Mouse (Mus musculus) stomach, postnatal 0 days (tissue): ENCODE data around the gene Cela3a. TPM values are rescaled to one million over a fixed set of nuclear protein-coding genes. Genes with fewer than 3 reads are reported as not detected.

Experiments
- ATAC-seq: fragments of 200-750 bp; cut with Nextera tagmentation; 2 replicates; pipeline ENCODE4 v1.8.0; 2017; ENCODE audit not compliant: low FRiP score, low TSS enrichment
- DNase-seq: peaks from one replicate; pipeline ENCODE4 v3.0.0-alpha.2; 2016; ENCODE audit warnings: low spot score
- H3K27ac ChIP-seq: fragments of 300-500 bp; sonication (generic); replicated peaks from 2 replicates; pipeline ENCODE4 v1.5.1; 2014; ENCODE audit warnings: mild to moderate bottlenecking, control low read depth
- H3K27me3 ChIP-seq: fragments of 300-500 bp; sonication (generic); 2 replicates; pipeline ENCODE4 v1.6.1; 2014; ENCODE audit warnings: low read length; ENCODE audit not compliant: control insufficient read depth, insufficient read depth
- H3K36me3 ChIP-seq: fragments of 300-500 bp; sonication (generic); 2 replicates; pipeline ENCODE4 v1.6.1; 2014; ENCODE audit warnings: low read length, mixed read lengths; ENCODE audit not compliant: control insufficient read depth, insufficient read depth
- H3K4me1 ChIP-seq: fragments of 300-500 bp; sonication (generic); replicated peaks from 2 replicates; pipeline ENCODE4 v1.6.1; 2014; ENCODE audit warnings: antibody characterized with exemption; ENCODE audit not compliant: control insufficient read depth, insufficient read depth
- H3K4me2 ChIP-seq: fragments of 300-500 bp; sonication (generic); replicated peaks from 2 replicates; pipeline ENCODE4 v1.6.1; 2014; ENCODE audit warnings: low read depth, mild to moderate bottlenecking, control low read depth, moderate library complexity
- H3K4me3 ChIP-seq: fragments of 300-500 bp; sonication (generic); 2 replicates; pipeline ENCODE4 v1.5.1; 2014; ENCODE audit warnings: low read depth, low read length, control low read depth
- H3K9ac ChIP-seq: fragments of 300-500 bp; sonication (generic); 2 replicates; pipeline ENCODE4 v1.6.1; 2014; ENCODE audit warnings: mild to moderate bottlenecking, low read length, control low read depth, mixed read lengths
- H3K9me3 ChIP-seq: fragments of 300-500 bp; sonication (generic); 2 replicates; pipeline ENCODE4 v1.6.1; 2016; ENCODE audit warnings: low read length; ENCODE audit not compliant: control insufficient read depth
- CTCF ChIP-seq: IDR thresholded peaks from 2 replicates; pipeline ENCODE4 v1.5.1; 2016; ENCODE audit warnings: antibody characterized with exemption, low read depth, mild to moderate bottlenecking, moderate library complexity
- EP300 ChIP-seq: optimal IDR thresholded peaks from 2 replicates; pipeline ENCODE3; 2016; ENCODE audit warnings: antibody characterized with exemption
- WGBS: fragments of 180-500 bp; shearing (Covaris S2); extraction: QIAGEN DNeasy Blood & Tissue Kit; methylation state at CpG from one replicate; pipeline ENCODE4 v1.1.7; 2014; 5-methylcytosine and 5-hydroxymethylcytosine counted together
- polyA plus RNA-seq: library from polyadenylated mRNA; unstranded; fragments of >200 nt; fragmentation: Nextera tagmentation; extraction: Ambion mirVana; gene quantifications from 2 replicates; pipeline ENCODE4 v1.2.1, GENCODE M21; 2015

The Cela3a gene
- not detected in 2 replicates for polyA plus RNA-seq

DNA sequence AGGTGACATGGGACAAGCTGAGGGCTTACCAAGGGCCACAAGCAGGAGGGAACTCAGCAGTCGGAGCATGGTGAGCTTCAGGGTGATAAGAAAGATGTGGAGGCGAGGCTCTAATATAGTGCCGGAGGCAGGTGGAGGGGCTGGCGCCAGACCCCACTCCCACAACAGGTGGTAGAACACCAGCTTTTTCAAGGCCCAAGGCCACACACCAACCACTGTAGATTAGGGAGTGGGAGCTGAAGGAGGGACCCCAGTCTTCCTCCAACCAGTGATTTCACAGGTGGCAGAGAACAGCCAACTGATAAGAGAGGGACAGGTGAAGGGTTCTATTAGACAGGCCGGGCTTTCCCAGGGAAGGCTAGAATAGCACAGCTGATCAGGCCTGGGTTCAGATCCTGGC, at the start of gene Cela3a:
Gene Cela3a (minus strand): TSS at position 101 of the 400 bp plus-strand sequence.
- Histone ChIP-seq H3K36me3 (no peaks in the 10 kb centered on the region), H3K4me1 (no peaks in the 10 kb centered on the region), H3K9me3 (no peaks in the 10 kb centered on the region), H3K27ac (no peak within 1 kb of the TSS), H3K4me2 (no peak within 1 kb of the TSS), H3K4me3 (no peak within 1 kb of the TSS), H3K27me3 (no peaks in the 10 kb centered on the region), H3K9ac (no peak within 1 kb of the TSS)
- ATAC-seq (no peak), DNase-seq (no peak)
- TF ChIP-seq EP300 (no peak), CTCF (no peak)
- WGBS = 86% methylated on average over 5 of the region's 5 CpGs

DNA sequence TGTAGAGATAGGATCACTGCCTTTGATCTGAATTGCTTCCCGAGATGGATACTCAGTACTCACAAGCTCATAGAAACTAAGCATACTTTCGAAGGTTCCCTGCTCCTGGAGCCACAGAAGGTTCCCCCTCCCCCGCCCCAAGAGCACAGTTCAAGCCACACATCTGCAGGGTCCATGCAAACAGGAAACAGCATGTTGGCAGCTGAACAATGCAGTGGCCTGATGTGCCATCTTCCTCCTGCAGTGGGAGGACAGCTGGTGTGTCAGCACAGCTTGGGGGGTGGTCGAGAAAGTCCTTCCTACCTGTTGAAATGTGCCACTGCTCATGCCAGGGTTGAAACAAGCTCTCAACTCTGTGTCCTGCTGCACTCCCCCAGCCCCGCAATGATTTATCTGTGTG, 49.3 kb upstream of the Cela3a start:
- no peak for DNase-seq
- ATAC-seq = no peak
- Histone ChIP-seq H3K9ac (no peak overlapping the region), H3K4me1 (no peaks in the 10 kb centered on the region), H3K4me3 (no peak overlapping the region), H3K36me3 (no peaks in the 10 kb centered on the region), H3K4me2 (no peak overlapping the region), H3K27me3 (no peaks in the 10 kb centered on the region), H3K27ac (no peak overlapping the region), H3K9me3 (no peaks in the 10 kb centered on the region)
- 59% methylated on average over 5 of the region's 5 CpGs for WGBS
- TF ChIP-seq EP300 (no peak), CTCF (no peak)

DNA sequence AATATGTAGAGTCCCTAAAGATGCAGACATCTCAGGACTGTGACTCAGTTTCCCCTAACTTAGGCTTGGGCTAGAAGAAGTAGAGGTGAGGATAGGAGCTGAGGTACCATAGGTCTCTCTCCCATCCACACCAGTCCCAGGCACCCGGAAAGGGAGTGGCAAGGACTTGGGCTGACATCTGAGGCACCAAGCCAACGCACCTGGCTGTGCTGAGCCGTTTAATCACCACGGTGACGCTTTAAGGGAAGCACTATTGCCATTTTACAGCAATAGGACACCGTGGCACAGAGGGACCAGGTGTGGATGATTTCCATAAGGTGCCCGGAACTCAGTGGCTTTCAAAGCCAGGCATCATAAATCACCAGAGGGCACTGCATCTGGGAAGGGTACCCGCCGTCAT, 48.7 kb upstream of the Cela3a start:
- no peaks in the 10 kb centered on the region for H3K27me3 ChIP-seq
- DNase-seq (peak; percentile 62), ATAC-seq (0 out of 2 replicates have a peak, but pooled peaks have one; percentile 14)
- no peak overlapping the region for H3K4me2 ChIP-seq
- H3K27ac ChIP-seq = no peak overlapping the region
- H3K36me3 ChIP-seq = no peaks in the 10 kb centered on the region
- H3K9me3 ChIP-seq = no peaks in the 10 kb centered on the region
- 57% methylated on average over 9 of the region's 9 CpGs for WGBS
- no peak overlapping the region for H3K4me3 ChIP-seq
- no peak overlapping the region for H3K9ac ChIP-seq
- peaks cover 1% of the 10 kb centered on the region; the same call in 1 of the 2 replicates for H3K4me1 ChIP-seq
- TF ChIP-seq EP300 (no peak), CTCF (no peak)

DNA sequence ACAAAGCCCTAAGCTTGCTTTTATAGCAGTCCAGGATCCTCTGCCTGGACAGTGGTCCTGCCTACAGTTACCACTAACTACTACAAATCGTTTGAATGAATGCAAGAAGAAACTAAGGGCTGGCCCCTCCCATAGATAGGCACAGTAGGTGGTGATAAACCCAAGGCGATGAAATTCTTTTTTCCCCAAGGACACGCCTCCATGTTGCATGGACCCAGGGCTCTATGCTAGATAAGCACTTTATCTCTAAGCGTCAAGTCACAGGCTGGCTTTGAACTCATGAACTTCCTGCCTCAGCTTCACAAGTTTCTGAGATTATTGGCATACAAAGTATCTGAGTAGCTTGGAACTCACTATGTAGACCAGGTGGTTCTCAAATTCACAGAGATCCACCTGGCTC, 47.7 kb upstream of the Cela3a start:
- Histone ChIP-seq H3K27ac (no peak overlapping the region), H3K27me3 (no peaks in the 10 kb centered on the region), H3K4me1 (peaks cover 3% of the 10 kb centered on the region; the same call in 1 of the 2 replicates), H3K9ac (no peak overlapping the region), H3K9me3 (no peaks in the 10 kb centered on the region), H3K36me3 (no peaks in the 10 kb centered on the region), H3K4me2 (no peak overlapping the region), H3K4me3 (no peak overlapping the region)
- DNase-seq = no peak
- ATAC-seq = no peak
- no peak for TF ChIP-seq CTCF
- TF ChIP-seq EP300 = no peak
- 53% methylated on average over 4 of the region's 4 CpGs for WGBS

GRCm38 (mm10) chr4:137456581-137456980, 47.0 kb upstream of the Cela3a start:
- no peak for DNase-seq
- H3K4me1 ChIP-seq = peaks cover 3% of the 10 kb centered on the region; the same call in 1 of the 2 replicates
- no peaks in the 10 kb centered on the region for H3K27me3 ChIP-seq
- WGBS = 82% methylated on average over 12 of the region's 12 CpGs
- H3K36me3 ChIP-seq = no peaks in the 10 kb centered on the region
- TF ChIP-seq EP300 (no peak), CTCF (no peak)
- no peak overlapping the region for H3K4me3 ChIP-seq
- no peak overlapping the region for H3K27ac ChIP-seq
- no peak overlapping the region for H3K4me2 ChIP-seq
- no peak overlapping the region for H3K9ac ChIP-seq
- ATAC-seq = no peak
- H3K9me3 ChIP-seq = no peaks in the 10 kb centered on the region

GRCm38 (mm10) chr4:137454582-137454981, 45.0 kb upstream of the Cela3a start:
- DNase-seq (no peak), ATAC-seq (no peak)
- 86% methylated on average over 14 of the region's 14 CpGs for WGBS
- Histone ChIP-seq H3K4me1 (peaks cover 3% of the 10 kb centered on the region; the same call in 1 of the 2 replicates), H3K4me2 (no peak overlapping the region), H3K9ac (no peak overlapping the region), H3K27me3 (no peaks in the 10 kb centered on the region), H3K4me3 (no peak overlapping the region), H3K36me3 (no peaks in the 10 kb centered on the region), H3K9me3 (no peaks in the 10 kb centered on the region), H3K27ac (no peak overlapping the region)
- TF ChIP-seq EP300 (no peak), CTCF (no peak)
